Comparison of ENCODE assay signal across 9 mouse cellular contexts in genomic region chr4:127612761-127613160, GRCm38 (mm10).
DNase-seq lines count a peak whose midpoint lies in the region; ATAC-seq lines count a peak whose summit lies in the region.
"Had no signal": no experiment of that assay in that cellular context is flagged by ENCODE, and none has a peak within 500 bp of the region (broad histone marks: within the 10 kb centered on the region; RNA-seq: fewer than 3 reads in every experiment).

No protein-coding gene starts in this region.

- H3K36me3 ChIP-seq in heart, embryonic 12.5 days: no peaks in the 10 kb centered on the region
- H3K36me3 ChIP-seq in forebrain, embryonic 12.5 days (replicated peaks): no peaks in the 10 kb centered on the region
- no peaks in the 10 kb centered on the region for H3K36me3 ChIP-seq in forebrain, embryonic 11.5 days (ENCODE audit: control insufficient read depth, insufficient read depth, low read length)
- H3K36me3 ChIP-seq: liver, embryonic 13.5 days had no signal

- H3K9ac ChIP-seq in heart, embryonic 12.5 days: no peak overlapping the region
- no peak overlapping the region for H3K9ac ChIP-seq in forebrain, embryonic 12.5 days
- no peak overlapping the region for H3K9ac ChIP-seq in forebrain, embryonic 11.5 days (ENCODE audit: low read length)
- H3K9ac ChIP-seq: liver, embryonic 13.5 days had no signal

- H3K9me3 ChIP-seq in heart, embryonic 12.5 days (replicated peaks): peaks cover 3% of the 10 kb centered on the region; the same call in 1 of the 2 replicates
- no peaks in the 10 kb centered on the region for H3K9me3 ChIP-seq in forebrain, embryonic 12.5 days
- H3K9me3 ChIP-seq in forebrain, embryonic 11.5 days (ENCODE audit: control insufficient read depth, low read length): no peaks in the 10 kb centered on the region
- H3K9me3 ChIP-seq: liver, embryonic 13.5 days had no signal

- no peak overlapping the region for H3K4me3 ChIP-seq in heart, embryonic 12.5 days
- no peak overlapping the region for H3K4me3 ChIP-seq in forebrain, embryonic 12.5 days (replicated peaks)
- no peak overlapping the region for H3K4me3 ChIP-seq in forebrain, embryonic 11.5 days (ENCODE audit: low read depth, low read length)
- H3K4me3 ChIP-seq: liver, embryonic 13.5 days had no signal

- H3K27ac ChIP-seq in heart, embryonic 12.5 days (ENCODE audit: poor library complexity, severe bottlenecking): no peak overlapping the region
- no peak overlapping the region for H3K27ac ChIP-seq in forebrain, embryonic 12.5 days
- no peak overlapping the region for H3K27ac ChIP-seq in forebrain, embryonic 11.5 days (ENCODE audit: low read depth, low read length)
- H3K27ac ChIP-seq: liver, embryonic 13.5 days had no signal

- H3K27me3 ChIP-seq in heart, embryonic 12.5 days (replicated peaks): no peaks in the 10 kb centered on the region
- H3K27me3 ChIP-seq in forebrain, embryonic 12.5 days: no peaks in the 10 kb centered on the region
- no peaks in the 10 kb centered on the region for H3K27me3 ChIP-seq in forebrain, embryonic 11.5 days (ENCODE audit: control insufficient read depth, insufficient read depth, low read length)
- H3K27me3 ChIP-seq: liver, embryonic 13.5 days had no signal

- 43% methylated on average over 8 of the region's 8 CpGs for WGBS in heart, embryonic 12.5 days
- WGBS in forebrain, embryonic 12.5 days: 61% methylated on average over 8 of the region's 8 CpGs
- WGBS in forebrain, embryonic 11.5 days: 58% methylated on average over 8 of the region's 8 CpGs

- DNase-seq in heart, adult 8-10 months (ENCODE audit: low spot score): peak; percentile 4
- peak; percentile 22 to 39 for DNase-seq in right cerebral cortex, adult 2 months (ENCODE audit: low spot score in 2 of 2)
- no peak for DNase-seq in right cerebral cortex, postnatal 25 days
- peak; percentile 1 for DNase-seq in c-Kit-positive CD71-positive TER-119-positive erythroid progenitor cells, embryonic 14.5 days (ENCODE audit: low spot score)
- DNase-seq in kidney, postnatal 36 days: peak; percentile 24 to 80
- DNase-seq in forebrain, embryonic 11.5 days (ENCODE audit: low spot score): no peak
- DNase-seq: liver, embryonic 13.5 days had no signal

- H3K4me1 ChIP-seq in heart, embryonic 12.5 days (replicated peaks): no peaks in the 10 kb centered on the region
- no peaks in the 10 kb centered on the region for H3K4me1 ChIP-seq in forebrain, embryonic 12.5 days
- no peaks in the 10 kb centered on the region for H3K4me1 ChIP-seq in forebrain, embryonic 11.5 days (replicated peaks; ENCODE audit: control insufficient read depth, insufficient read depth, low read length)
- H3K4me1 ChIP-seq: liver, embryonic 13.5 days had no signal

- no peak overlapping the region for H3K4me2 ChIP-seq in heart, embryonic 12.5 days
- no peak overlapping the region for H3K4me2 ChIP-seq in forebrain, embryonic 12.5 days
- H3K4me2 ChIP-seq in forebrain, embryonic 11.5 days (ENCODE audit: low read depth, low read length, severe bottlenecking): no peak overlapping the region
- H3K4me2 ChIP-seq: liver, embryonic 13.5 days had no signal

- no peak for ATAC-seq in heart, embryonic 12.5 days (ENCODE audit: insufficient number of reproducible peaks, low FRiP score)
- no peak for ATAC-seq in forebrain, embryonic 12.5 days (ENCODE audit: low FRiP score)
- no peak for ATAC-seq in forebrain, embryonic 11.5 days (replicated peaks; ENCODE audit: low FRiP score)

Comparison
In these comparisons a context has a peak if more than half of its experiments do, and no peak if none do; other contexts are left out.
1. DNase-seq: peak in heart, adult 8-10 months (single experiment), right cerebral cortex, adult 2 months (2 of 2), c-Kit-positive CD71-positive TER-119-positive erythroid progenitor cells, embryonic 14.5 days (single experiment) and kidney, postnatal 36 days (2 of 2); none in right cerebral cortex, postnatal 25 days (single experiment) and forebrain, embryonic 11.5 days (single experiment).